Comparison of ENCODE assay signal across 7 mouse cellular contexts in the genomic region with DNA sequence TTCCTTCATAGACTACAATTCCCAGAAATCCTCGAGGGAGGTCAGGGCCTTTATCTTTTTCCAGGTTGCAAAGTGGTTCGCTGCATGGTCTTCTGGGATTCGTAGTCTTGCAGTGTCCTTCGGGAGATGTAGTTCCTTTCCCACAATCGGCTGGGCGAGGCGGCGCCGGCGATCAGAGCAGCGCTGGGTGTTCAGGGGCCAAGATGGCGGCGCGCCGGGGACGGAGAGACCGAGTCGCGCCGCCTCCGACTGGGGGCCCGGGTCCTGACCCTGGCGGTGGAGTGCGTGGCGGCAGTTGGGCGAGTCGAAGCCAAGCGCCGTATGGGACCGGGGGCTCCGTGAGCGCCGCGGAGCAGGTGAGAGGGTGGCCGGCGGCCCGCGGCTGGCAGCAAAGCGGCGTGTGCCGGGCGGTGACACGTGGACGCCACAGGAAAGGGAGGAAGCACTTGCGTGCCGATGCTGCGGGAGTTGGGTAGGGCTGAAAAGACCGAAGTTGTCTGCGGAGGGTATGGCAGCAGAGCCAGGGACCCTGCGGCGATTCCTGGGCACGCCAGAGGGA. TPM values are rescaled to one million over a fixed set of nuclear protein-coding genes. Genes with fewer than 3 reads are reported as not detected.
DNase-seq lines count a peak whose midpoint lies in the region; ATAC-seq lines count a peak whose summit lies in the region.

No protein-coding gene starts in this region.

- peak overlapping the region; percentile 70 for H3K4me2 ChIP-seq in intestine, embryonic 15.5 days (replicated peaks)

- intact Hi-C loops in gastrocnemius, postnatal 36 days (cut with DNase I), result no loop called here
- intact Hi-C loops in left cerebral cortex, postnatal 25 days (cut with DNase I), result no loop called here

- peak overlapping the region; percentile 96 for H3K27ac ChIP-seq in intestine, embryonic 15.5 days
- peak overlapping the region; percentile 95 for H3K27ac ChIP-seq in midbrain, embryonic 10.5 days (replicated peaks)

- peaks cover 6% of the 10 kb centered on the region; the same call in 1 of the 2 replicates for H3K4me1 ChIP-seq in intestine, embryonic 15.5 days (replicated peaks)
- H3K4me1 ChIP-seq in midbrain, embryonic 10.5 days, result peaks cover 20% of the 10 kb centered on the region

- peak; percentile 97 for ATAC-seq in intestine, embryonic 15.5 days

- no peaks in the 10 kb centered on the region for H3K36me3 ChIP-seq in intestine, embryonic 15.5 days
- peaks cover 12% of the 10 kb centered on the region for H3K36me3 ChIP-seq in midbrain, embryonic 10.5 days

- peak overlapping the region; percentile 87 for H3K9ac ChIP-seq in intestine, embryonic 15.5 days

- H3K4me3 ChIP-seq in intestine, embryonic 15.5 days (replicated peaks), result peak overlapping the region; percentile 99
- H3K4me3 ChIP-seq in midbrain, embryonic 10.5 days, result peak overlapping the region; percentile 95

- under 1% methylated on average over 52 of the region's 52 CpGs for WGBS in intestine, embryonic 15.5 days
- WGBS in midbrain, embryonic 10.5 days, result under 1% methylated on average over 52 of the region's 52 CpGs

- H3K9me3 ChIP-seq in intestine, embryonic 15.5 days, result no peaks in the 10 kb centered on the region
- no peaks in the 10 kb centered on the region for H3K9me3 ChIP-seq in midbrain, embryonic 10.5 days (replicated peaks)

- peak; percentile 96 for DNase-seq in adrenal gland, adult 2 months
- DNase-seq in embryo, embryonic 11.5 days (ENCODE audit: low read depth, low spot score), result peak; percentile 91
- DNase-seq in gastrocnemius, postnatal 36 days, result peak; percentile 85 to 87
- peak; percentile 94 to 98 for DNase-seq in left cerebral cortex, postnatal 25 days (ENCODE audit: low spot score in 2 of 2)
- peak; percentile 95 for DNase-seq in midbrain, embryonic 10.5 days (ENCODE audit: low spot score)
- peak; percentile 86 for DNase-seq in right cerebral cortex, postnatal 4 days

- H3K27me3 ChIP-seq in intestine, embryonic 15.5 days (replicated peaks), result no peaks in the 10 kb centered on the region
- no peaks in the 10 kb centered on the region for H3K27me3 ChIP-seq in midbrain, embryonic 10.5 days (ENCODE audit: low read depth, poor library complexity, severe bottlenecking)

RNA-seq across cellular contexts. Expression of a gene that starts 11.5 kb away (rescaled TPM):
- 10 to 100 TPM; 58.2 to 67.1 TPM for total RNA-seq in adrenal gland, adult 2 months (2021)
- polyA plus RNA-seq in adrenal gland, adult 2 months (2012; rRNA removed), result 99.3 and 117 TPM in 2 replicates
- 10 to 100 TPM; 14.1 to 18.1 TPM for total RNA-seq in gastrocnemius, postnatal 36 days (2021)
- 53.2 and 57.8 TPM in 2 replicates for polyA plus RNA-seq in intestine, embryonic 15.5 days (2015; fragmentation: Nextera tagmentation; extraction: Ambion mirVana)
- 100 to 1,000 TPM; 104 to 105 TPM for total RNA-seq in left cerebral cortex, postnatal 25 days (2021)
- polyA plus RNA-seq in midbrain, embryonic 10.5 days (2016; fragmentation: Nextera tagmentation; extraction: Ambion mirVana), result 79.0 and 79.2 TPM in 2 replicates

RNA-seq across cellular contexts. Expression of a gene that starts 11.8 kb away (rescaled TPM):
- total RNA-seq in adrenal gland, adult 2 months (2021), result 10 to 100 TPM; 22.5 to 36.4 TPM
- 16.0 and 19.1 TPM in 2 replicates for polyA plus RNA-seq in adrenal gland, adult 2 months (2012; rRNA removed)
- 10 to 100 TPM; 12.2 to 21.8 TPM for total RNA-seq in gastrocnemius, postnatal 36 days (2021)
- polyA plus RNA-seq in intestine, embryonic 15.5 days (2015; fragmentation: Nextera tagmentation; extraction: Ambion mirVana), result 31.0 and 36.5 TPM in 2 replicates
- 10 to 100 TPM; 23.3 to 27.7 TPM for total RNA-seq in left cerebral cortex, postnatal 25 days (2021)
- polyA plus RNA-seq in midbrain, embryonic 10.5 days (2016; fragmentation: Nextera tagmentation; extraction: Ambion mirVana), result 41.8 and 45.9 TPM in 2 replicates

RNA-seq across cellular contexts. Expression of a gene that starts 19.2 kb away (rescaled TPM):
- 10 to 100 TPM; 44.6 to 72.2 TPM for total RNA-seq in adrenal gland, adult 2 months (2021)
- 4.3 and 5.8 TPM in 2 replicates for polyA plus RNA-seq in adrenal gland, adult 2 months (2012; rRNA removed)
- total RNA-seq in gastrocnemius, postnatal 36 days (2021), result 10 to 100 TPM; 15.7 to 20.4 TPM
- 99.0 and 107 TPM in 2 replicates for polyA plus RNA-seq in intestine, embryonic 15.5 days (2015; fragmentation: Nextera tagmentation; extraction: Ambion mirVana)
- 10 to 100 TPM; 40.1 to 41.8 TPM for total RNA-seq in left cerebral cortex, postnatal 25 days (2021)
- 128 and 141 TPM in 2 replicates for polyA plus RNA-seq in midbrain, embryonic 10.5 days (2016; fragmentation: Nextera tagmentation; extraction: Ambion mirVana)

RNA-seq across cellular contexts. Expression of a gene that starts 53.2 kb away (rescaled TPM):
- 10 to 100 TPM; 11.2 to 15.4 TPM for total RNA-seq in adrenal gland, adult 2 months (2021)
- 16.7 and 19.7 TPM in 2 replicates for polyA plus RNA-seq in adrenal gland, adult 2 months (2012; rRNA removed)
- total RNA-seq in gastrocnemius, postnatal 36 days (2021), result 1 to 10 TPM; 3.1 to 3.2 TPM
- 8.8 and 9.5 TPM in 2 replicates for polyA plus RNA-seq in intestine, embryonic 15.5 days (2015; fragmentation: Nextera tagmentation; extraction: Ambion mirVana)
- total RNA-seq in left cerebral cortex, postnatal 25 days (2021), result 1 to 10 TPM; 5.7 TPM
- 4.3 and 4.7 TPM in 2 replicates for polyA plus RNA-seq in midbrain, embryonic 10.5 days (2016; fragmentation: Nextera tagmentation; extraction: Ambion mirVana)

RNA-seq across cellular contexts. Expression of a gene that starts 58.2 kb away (rescaled TPM):
- total RNA-seq in adrenal gland, adult 2 months (2021), result 10 to 100 TPM; 15.5 to 17.3 TPM
- polyA plus RNA-seq in adrenal gland, adult 2 months (2012; rRNA removed), result 6.1 and 8.5 TPM in 2 replicates
- 10 to 100 TPM; 11.1 to 12.6 TPM for total RNA-seq in gastrocnemius, postnatal 36 days (2021)
- polyA plus RNA-seq in intestine, embryonic 15.5 days (2015; fragmentation: Nextera tagmentation; extraction: Ambion mirVana), result 15.5 and 16.5 TPM in 2 replicates
- total RNA-seq in left cerebral cortex, postnatal 25 days (2021), result 10 to 100 TPM; 19.7 to 19.8 TPM
- polyA plus RNA-seq in midbrain, embryonic 10.5 days (2016; fragmentation: Nextera tagmentation; extraction: Ambion mirVana), result 16.7 and 19.8 TPM in 2 replicates

Comparison
In these comparisons a context has a peak if more than half of its experiments do, and no peak if none do; other contexts are left out.
1. Peak in every context shown above with its lines: DNase-seq, ATAC-seq, H3K4me3 ChIP-seq and H3K27ac ChIP-seq.